Mouse (Mus musculus) CH12.LX (cell line): Measurements from ENCODE around the gene Col23a1. TPM values are rescaled to one million over a fixed set of nuclear protein-coding genes. Genes with fewer than 3 reads are reported as not detected.
A peak's percentile ranks its signal among the peaks of the same experiment; 100 is the strongest.

ENCODE experiments used
- DNase-seq: peaks from one replicate; pipeline ENCODE4 v3.0.0-alpha.2; 2013; ENCODE audit errors: extremely low read depth
- H3K27ac ChIP-seq: 2 replicates; pipeline ENCODE4 v1.5.1; 2012; ENCODE audit warnings: low read depth, mild to moderate bottlenecking, control low read depth, moderate library complexity; ENCODE audit not compliant: insufficient read depth
- H3K27me3 ChIP-seq: replicated peaks from 2 replicates; pipeline ENCODE3; 2012; ENCODE audit warnings: inconsistent platforms
- H3K36me3 ChIP-seq, 2 experiments: replicated peaks in 1 of 2; 2 replicates each; pipeline versions ENCODE3 to v1.6.1; 2012; ENCODE audit warnings: inconsistent platforms in 1 of 2, low read length in 1 of 2, mild to moderate bottlenecking in 1 of 2, mixed read lengths in 1 of 2, moderate library complexity in 1 of 2; ENCODE audit not compliant: control insufficient read depth in 1 of 2, insufficient read depth in 1 of 2
- H3K4me1 ChIP-seq, 2 experiments: 2 replicates each; pipeline ENCODE4 v1.6.1; 2012; ENCODE audit warnings: inconsistent platforms in 1 of 2, moderate library complexity in 1 of 2; ENCODE audit not compliant: insufficient read depth in 2 of 2, control insufficient read depth in 1 of 2
- H3K4me2 ChIP-seq: 2 replicates; pipeline ENCODE4 v1.6.1; 2012; ENCODE audit warnings: low read depth, mild to moderate bottlenecking, control low read depth; ENCODE audit not compliant: poor library complexity, insufficient read depth, severe bottlenecking
- H3K4me3 ChIP-seq, 3 experiments: fragments of 150-350 bp in 1 of 3; sonication (generic) in 1 of 3; replicated peaks in 1 of 3; 2 replicates each; pipeline versions ENCODE3 to v1.5.1; 2011 to 2012; ENCODE audit warnings: low read depth in 2 of 3, low read length in 2 of 3, mild to moderate bottlenecking in 2 of 3, moderate library complexity in 2 of 3, control low read depth in 1 of 3, improper control_type of control experiment in 1 of 3, inconsistent platforms in 1 of 3, mixed read lengths in 1 of 3; ENCODE audit not compliant: poor library complexity in 1 of 3
- H3K79me2 ChIP-seq: replicated peaks from 2 replicates; pipeline ENCODE4 v1.6.1; 2012; ENCODE audit warnings: mild to moderate bottlenecking, moderate library complexity; ENCODE audit not compliant: control insufficient read depth, poor library complexity, insufficient read depth, severe bottlenecking; ENCODE audit errors: extremely low read depth
- H3K9ac ChIP-seq: 2 replicates; pipeline ENCODE4 v1.6.1; 2012; ENCODE audit warnings: low read depth, mild to moderate bottlenecking, control low read depth, moderate library complexity; ENCODE audit not compliant: insufficient read depth
- H3K9me3 ChIP-seq: replicated peaks from 2 replicates; pipeline ENCODE3; 2012; ENCODE audit warnings: low read length, inconsistent platforms, mixed read lengths
- BHLHE40 ChIP-seq: IDR thresholded peaks from 2 replicates; pipeline ENCODE4 v1.6.1; 2011; ENCODE audit warnings: mild to moderate bottlenecking, low read depth, low read length, improper control_type of control experiment
- CHD1 ChIP-seq: IDR thresholded peaks from 2 replicates; pipeline ENCODE4 v1.6.1; 2012; ENCODE audit warnings: low read depth, low read length, improper control_type of control experiment, inconsistent platforms
- CHD2 ChIP-seq: IDR thresholded peaks from 2 replicates; pipeline ENCODE4 v1.6.1; 2011; ENCODE audit warnings: low read length, improper control_type of control experiment
- CTCF ChIP-seq, 2 experiments: IDR thresholded peaks in 1 of 2; conservative IDR thresholded peaks in 1 of 2; 2 replicates each; pipeline ENCODE4 v1.5.1; 2011 to 2012; ENCODE audit warnings: low read depth in 2 of 2, low read length in 2 of 2, improper control_type of control experiment in 1 of 2, inconsistent platforms in 1 of 2, mild to moderate bottlenecking in 1 of 2, moderate library complexity in 1 of 2
- E2F4 ChIP-seq: IDR thresholded peaks from 2 replicates; pipeline ENCODE4 v1.6.1; 2011; ENCODE audit warnings: low read depth, low read length, improper control_type of control experiment; ENCODE audit not compliant: insufficient replicate concordance
- ELF1 ChIP-seq: IDR thresholded peaks from 2 replicates; pipeline ENCODE4 v1.6.1; 2014; ENCODE audit warnings: low read depth, mild to moderate bottlenecking, inconsistent platforms, low read length, improper control_type of control experiment
- EP300 ChIP-seq: IDR thresholded peaks from 2 replicates; pipeline ENCODE4 v1.6.1; 2011; ENCODE audit warnings: low read length, improper control_type of control experiment
- ETS1 ChIP-seq: conservative IDR thresholded peaks from 2 replicates; pipeline ENCODE4 v1.6.1; 2012; ENCODE audit warnings: low read depth, mild to moderate bottlenecking, inconsistent platforms, low read length, improper control_type of control experiment, moderate library complexity
- GABPA ChIP-seq: IDR thresholded peaks from 2 replicates; pipeline ENCODE4 v1.6.1; 2012; ENCODE audit warnings: low read depth, low read length, improper control_type of control experiment, inconsistent platforms; ENCODE audit not compliant: insufficient replicate concordance
- HCFC1 ChIP-seq: IDR thresholded peaks from 2 replicates; pipeline ENCODE4 v1.6.1; 2012; ENCODE audit warnings: low read depth, mild to moderate bottlenecking, inconsistent platforms, low read length, improper control_type of control experiment
- IRF4 ChIP-seq: IDR thresholded peaks from 2 replicates; pipeline ENCODE4 v1.6.1; 2014; ENCODE audit warnings: low read depth, mild to moderate bottlenecking, inconsistent platforms, low read length, improper control_type of control experiment
- JUND ChIP-seq: conservative IDR thresholded peaks from 2 replicates; pipeline ENCODE4 v1.6.1; 2011; ENCODE audit warnings: low read depth, low read length, improper control_type of control experiment
- MAX ChIP-seq: IDR thresholded peaks from 2 replicates; pipeline ENCODE4 v1.6.1; 2011; ENCODE audit warnings: low read length, improper control_type of control experiment
- MEF2A ChIP-seq: IDR thresholded peaks from 2 replicates; pipeline ENCODE4 v1.6.1; 2014; ENCODE audit warnings: low read depth, mild to moderate bottlenecking, inconsistent platforms, low read length, improper control_type of control experiment, borderline replicate concordance
- MXI1 ChIP-seq: IDR thresholded peaks from 2 replicates; pipeline ENCODE4 v1.6.1; 2011; ENCODE audit warnings: mild to moderate bottlenecking, low read depth, low read length, improper control_type of control experiment
- MYC ChIP-seq: IDR thresholded peaks from 2 replicates; pipeline ENCODE4 v1.6.1; 2011; ENCODE audit warnings: low read depth, mild to moderate bottlenecking, improper control_type of control experiment, low read length
- NELFE ChIP-seq: IDR thresholded peaks from 2 replicates; pipeline ENCODE4 v1.6.1; 2011; ENCODE audit warnings: low read depth, low read length, improper control_type of control experiment
- PAX5 ChIP-seq: IDR thresholded peaks from 2 replicates; pipeline ENCODE4 v1.6.1; 2012; ENCODE audit warnings: low read length, inconsistent platforms, mixed read lengths
- RCOR1 ChIP-seq: conservative IDR thresholded peaks from 2 replicates; pipeline ENCODE4 v1.6.1; 2012; ENCODE audit warnings: low read depth, mild to moderate bottlenecking, inconsistent platforms, low read length, improper control_type of control experiment
- TBP ChIP-seq: conservative IDR thresholded peaks from 2 replicates; pipeline ENCODE4 v1.6.1; 2011; ENCODE audit warnings: low read depth, low read length, improper control_type of control experiment
- UBTF ChIP-seq: IDR thresholded peaks from 2 replicates; pipeline ENCODE4 v1.6.1; 2012; ENCODE audit warnings: low read depth, mild to moderate bottlenecking, inconsistent platforms, low read length, improper control_type of control experiment, moderate library complexity
- ZC3H11A ChIP-seq: IDR thresholded peaks from 2 replicates; pipeline ENCODE4 v1.6.1; 2012; ENCODE audit warnings: low read depth, mild to moderate bottlenecking, inconsistent platforms, low read length, improper control_type of control experiment
- ZKSCAN1 ChIP-seq: IDR thresholded peaks from 2 replicates; pipeline ENCODE4 v1.6.1; 2012; ENCODE audit warnings: low read depth, inconsistent platforms, low read length, improper control_type of control experiment, borderline replicate concordance
- ZMIZ1 ChIP-seq: IDR thresholded peaks from 2 replicates; pipeline ENCODE4 v1.6.1; 2012; ENCODE audit warnings: low read depth, mild to moderate bottlenecking, inconsistent platforms, low read length, improper control_type of control experiment
- dilution Hi-C: fragments of 300-500 bp; cut with MboI; formaldehyde crosslinking; loops from 2 replicates; pipeline ENCODE4 v1.14.3; 2020; ENCODE audit warnings: low sequenced_read_pairs; ENCODE audit not compliant: extremely low pct_unique_long_range_greater_than_20kb, extremely low pct_ligation_motif_present
- in situ Hi-C: fragments of 300-500 bp; cut with MboI; formaldehyde crosslinking; loops from 3 replicates; pipeline ENCODE4 v1.14.3; 2019; ENCODE audit warnings: low sequenced_read_pairs, low pct_ligation_motif_present, low pct_unique_long_range_greater_than_20kb, mixed read lengths
- polyA plus RNA-seq: library from polyadenylated mRNA; unstranded; fragments of >175 nt; gene quantifications from 2 replicates; pipeline ENCODE4 v1.2.1, GENCODE M21; 2012; ENCODE audit warnings: low read depth; ENCODE audit not compliant: insufficient read length
- total RNA-seq, 2 experiments: library from RNA; depleted of rRNA; stranded (reverse); fragments of 300-350 nt in 1 of 2; fragments of >200 nt in 1 of 2; gene quantifications; 2 replicates each; pipeline ENCODE4 v1.2.3; 2012 to 2014

Gene Col23a1
- total and polyA plus RNA-seq, 3 experiments: 0.04 to 0.20 (median 0.08) TPM

DNA sequence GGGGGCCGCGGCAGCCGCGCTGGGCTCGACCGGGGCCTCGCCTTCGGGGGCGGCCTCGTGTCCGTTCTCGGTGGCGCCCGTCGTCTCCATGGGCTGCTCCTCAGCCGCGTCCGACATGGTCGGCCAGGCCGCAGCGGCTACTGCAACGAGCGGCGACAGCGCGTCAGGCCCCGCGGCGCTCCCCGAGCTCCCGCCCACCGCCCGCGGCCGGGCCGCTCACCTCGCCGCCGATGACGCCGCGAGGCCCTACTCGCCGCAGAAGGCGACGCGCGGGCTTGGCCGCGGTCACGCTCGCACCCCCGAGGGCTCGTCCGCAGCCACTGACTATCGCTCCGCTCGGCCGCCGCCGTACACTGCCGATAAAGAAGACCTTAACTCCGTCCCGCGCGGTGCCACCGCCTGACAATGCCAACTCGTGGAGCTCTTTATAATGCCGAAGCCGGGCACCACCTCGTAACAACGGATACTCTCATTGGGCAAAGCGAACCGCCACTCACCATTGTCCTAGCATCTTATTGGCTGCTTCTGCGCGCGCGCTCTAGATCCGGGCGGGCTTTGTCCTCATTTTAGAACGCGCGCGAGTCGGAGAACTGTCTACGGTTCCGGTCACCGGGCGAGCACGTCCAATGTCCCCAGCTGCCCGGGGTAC lies 316.9 kb downstream of the Col23a1 start, which contains the start of gene Hnrnpab (continued):
- TF ChIP-seq EP300 (no peak), PAX5 (no peak), MAX (peak; percentile 87), MEF2A (0 out of 2 replicates have a peak, but pooled peaks have one; percentile 8), ZMIZ1 (peak; percentile 100)

GRCm38 (mm10) chr11:51607096-51607738 lies 317.5 kb downstream of the Col23a1 start:
- DNase-seq: no peak
- peaks cover 3 to 43% of the 10 kb centered on the region in 2 experiments for H3K4me1 ChIP-seq
- H3K9ac ChIP-seq: peak overlapping the region; percentile 97
- peaks cover 44% of the 10 kb centered on the region for H3K79me2 ChIP-seq
- no peaks in the 10 kb centered on the region for H3K9me3 ChIP-seq
- H3K4me2 ChIP-seq: peak overlapping the region; percentile 95
- in situ Hi-C loops (no loop called here), dilution Hi-C loops (no loop called here)
- H3K4me3 ChIP-seq: peak overlapping the region; percentile 54 to 88 (median 71)
- H3K27ac ChIP-seq: peak overlapping the region; percentile 71
- H3K36me3 ChIP-seq: peaks cover 31 to 37% of the 10 kb centered on the region in 2 experiments
- TF ChIP-seq E2F4 (no peak), JUND (no peak), MAX (no peak), TBP (no peak), UBTF (0 out of 2 replicates have a peak, but pooled peaks have one; percentile 40), NELFE (no peak), PAX5 (no peak)
- no peaks in the 10 kb centered on the region for H3K27me3 ChIP-seq

DNA sequence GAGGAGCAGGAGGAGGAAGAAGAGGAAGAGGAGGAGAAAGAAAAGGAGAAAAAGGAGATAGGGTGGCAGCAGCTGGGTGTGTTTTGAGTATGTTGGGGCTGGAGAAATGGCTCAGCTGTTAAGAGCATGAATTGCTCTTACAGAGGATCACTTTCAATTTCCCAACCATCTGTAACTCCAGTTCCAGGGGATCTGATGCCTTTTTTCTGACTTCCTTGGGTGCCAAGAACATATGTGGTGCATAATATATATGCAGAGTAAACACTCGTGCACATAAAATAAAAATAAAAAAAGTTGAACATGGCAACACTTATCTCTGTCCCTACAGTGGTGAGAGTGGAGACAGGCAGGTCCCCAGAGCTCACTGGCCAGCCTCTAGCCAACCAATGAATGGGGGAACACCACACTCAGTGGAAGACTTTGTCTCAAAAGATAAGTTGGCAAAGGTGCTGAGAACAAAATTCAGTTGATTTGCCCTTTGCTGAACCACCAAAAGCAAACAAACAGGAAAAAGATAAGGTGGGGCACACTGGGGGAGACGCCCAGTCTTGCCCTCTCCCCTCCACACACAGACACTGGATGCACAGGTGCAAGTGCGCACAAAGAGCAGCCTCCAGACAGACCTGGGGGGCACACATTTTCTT lies 319.7 kb downstream of the Col23a1 start:
- no peak for DNase-seq
- TF ChIP-seq RCOR1: no peak
- TF ChIP-seq MYC: no peak
- TF ChIP-seq MAX: no peak
- TF ChIP-seq ZKSCAN1: no peak
- TF ChIP-seq IRF4: no peak
- no peak for TF ChIP-seq CTCF (conservative IDR thresholded peaks at IDR 0.05 in 1 of 2, IDR thresholded peaks at IDR 0.05 in 1 of 2; ENCODE audit: low read depth in 2 of 2, low read length in 2 of 2)
- no peak for TF ChIP-seq GABPA
- TF ChIP-seq UBTF: no peak
- TF ChIP-seq CHD1: no peak
- TF ChIP-seq MXI1: no peak
- TF ChIP-seq BHLHE40: no peak
- no peak for TF ChIP-seq ETS1
- no peak for TF ChIP-seq CHD2
- no peak for TF ChIP-seq MEF2A
- no peak for TF ChIP-seq ELF1
- TF ChIP-seq E2F4: no peak
- TF ChIP-seq ZC3H11A: no peak
- no peak for TF ChIP-seq HCFC1
- no peaks in the 10 kb centered on the region for H3K9me3 ChIP-seq
- peak overlapping the region; percentile 21; the same call in 1 of the 2 replicates for H3K9ac ChIP-seq
- H3K27me3 ChIP-seq: no peaks in the 10 kb centered on the region
- H3K4me2 ChIP-seq: no peak overlapping the region; the same call in 1 of the 2 replicates
- peaks cover 22% of the 10 kb centered on the region for H3K79me2 ChIP-seq
- H3K4me3 ChIP-seq: no peak overlapping the region
- H3K27ac ChIP-seq: no peak overlapping the region
- peaks cover 3 to 23% of the 10 kb centered on the region in 2 experiments for H3K4me1 ChIP-seq
- H3K36me3 ChIP-seq: peaks cover 11 to 15% of the 10 kb centered on the region in 2 experiments
- dilution Hi-C loops (no loop called here), in situ Hi-C loops (no loop called here)
